Mouse (Mus musculus) G1E-ER4 (cell line): ENCODE data around the gene Klf5. TPM values are rescaled to one million over a fixed set of nuclear protein-coding genes. Genes with fewer than 3 reads are reported as not detected.

ENCODE experiments used
- GATA1 ChIP-seq: IDR thresholded peaks from one replicate; pipeline ENCODE4 v1.8.0; 2012; ENCODE audit warnings: low read length, inconsistent platforms
- polyA plus RNA-seq: library from polyadenylated mRNA; stranded (reverse); fragments of >175 nt; gene quantifications from 2 replicates; pipeline ENCODE4 v1.2.3, GENCODE M21; 2012

The Klf5 gene
- polyA plus RNA-seq, 1 experiment, result not detected

GRCm38 (mm10) chr14:99301472-99301871, 3.0 kb downstream of the Klf5 start:
- TF ChIP-seq GATA1, result no peak

GRCm38 (mm10) chr14:99304387-99304786, 5.9 kb downstream of the Klf5 start:
- TF ChIP-seq GATA1, result no peak

GRCm38 (mm10) chr14:99304997-99305792, 6.7 kb downstream of the Klf5 start:
- TF ChIP-seq GATA1, result no peak

GRCm38 (mm10) chr14:99306410-99306809, 7.9 kb downstream of the Klf5 start:
- TF ChIP-seq GATA1, result no peak

- TF ChIP-seq GATA1, result no peak
These were observed 11.1 kb downstream of the Klf5 start for GRCm38 (mm10) chr14:99309606-99310005.

GRCm38 (mm10) chr14:99310358-99310757, 11.9 kb downstream of the Klf5 start:
- TF ChIP-seq GATA1, result no peak

GRCm38 (mm10) chr14:99313062-99313461, 14.6 kb downstream of the Klf5 start:
- no peak for TF ChIP-seq GATA1

- no peak for TF ChIP-seq GATA1
These were observed 17.8 kb downstream of the Klf5 start for GRCm38 (mm10) chr14:99316275-99316674.

GRCm38 (mm10) chr14:99320736-99321135, 22.2 kb downstream of the Klf5 start:
- TF ChIP-seq GATA1, result no peak

- TF ChIP-seq GATA1, result no peak
These were observed 24.9 kb downstream of the Klf5 start for GRCm38 (mm10) chr14:99323376-99323775.

GRCm38 (mm10) chr14:99324523-99324922, 26.0 kb downstream of the Klf5 start:
- no peak for TF ChIP-seq GATA1

- no peak for TF ChIP-seq GATA1
These were observed 27.3 kb downstream of the Klf5 start for GRCm38 (mm10) chr14:99325597-99326472.

- no peak for TF ChIP-seq GATA1
These were observed 38.1 kb downstream of the Klf5 start for GRCm38 (mm10) chr14:99336598-99336997.

GRCm38 (mm10) chr14:99339021-99339420, 40.5 kb downstream of the Klf5 start:
- no peak for TF ChIP-seq GATA1

GRCm38 (mm10) chr14:99339681-99340522, 41.4 kb downstream of the Klf5 start:
- TF ChIP-seq GATA1, result no peak
